ENCODE assay signal across 7 mouse cellular contexts in genomic region chr19:34922603-34922963, GRCm38 (mm10). TPM values are rescaled to one million over a fixed set of nuclear protein-coding genes. Genes with fewer than 3 reads are reported as not detected.
DNase-seq lines count a peak whose midpoint lies in the region; ATAC-seq and TF ChIP-seq lines count a peak whose summit lies in the region.

No protein-coding gene starts in this region.

- no peaks in the 10 kb centered on the region for H3K9me3 ChIP-seq in forebrain, embryonic 12.5 days
- H3K9me3 ChIP-seq in liver, embryonic 11.5 days (ENCODE audit: control insufficient read depth, low read length) = no peaks in the 10 kb centered on the region

- ATAC-seq in forebrain, embryonic 12.5 days (ENCODE audit: low FRiP score) = no peak
- no peak for ATAC-seq in liver, embryonic 11.5 days (replicated peaks; ENCODE audit: low FRiP score)

- peak overlapping the region; percentile 74 for H3K4me3 ChIP-seq in spleen, adult 2 months (ENCODE audit: extremely low read depth, insufficient read depth, insufficient read length)
- peak overlapping the region; percentile 79 for H3K4me3 ChIP-seq in forebrain, embryonic 12.5 days (replicated peaks)
- peak overlapping the region; percentile 79 for H3K4me3 ChIP-seq in liver, embryonic 11.5 days (ENCODE audit: low read depth, low read length)

- no peaks in the 10 kb centered on the region for H3K4me1 ChIP-seq in spleen, adult 2 months (ENCODE audit: control insufficient read depth, insufficient read depth, insufficient read length)
- peaks cover 5% of the 10 kb centered on the region for H3K4me1 ChIP-seq in forebrain, embryonic 12.5 days
- H3K4me1 ChIP-seq in liver, embryonic 11.5 days (replicated peaks; ENCODE audit: control insufficient read depth, insufficient read depth, low read length) = no peaks in the 10 kb centered on the region

- DNase-seq in spleen, adult 2 months (ENCODE audit: low read depth in 1 of 2, low spot score in 2 of 2) = no peak
- no peak for DNase-seq in spleen, adult 12 weeks (ENCODE audit: low spot score)
- DNase-seq in liver, embryonic 11.5 days (ENCODE audit: low spot score) = no peak
- no peak for DNase-seq in adrenal gland, postnatal 10 days
- DNase-seq in frontal cortex, postnatal 14 days (ENCODE audit: low spot score in 2 of 2) = no peak
- DNase-seq in layer of hippocampus, adult 8-10 months (ENCODE audit: low spot score in 2 of 2) = no peak

- WGBS in spleen, adult 2 months = 1% methylated on average over 9 of the region's 9 CpGs
- WGBS in forebrain, embryonic 12.5 days = under 1% methylated on average over 9 of the region's 9 CpGs
- WGBS in liver, embryonic 11.5 days = under 1% methylated on average over 9 of the region's 9 CpGs

- no peak for TF ChIP-seq POLR2A in spleen, adult 2 months (IDR thresholded peaks at IDR 0.05; ENCODE audit: low read depth, low read length)

- no peak overlapping the region; the same call in 1 of the 2 replicates for H3K27ac ChIP-seq in spleen, adult 2 months (ENCODE audit: insufficient read depth, low read length)
- H3K27ac ChIP-seq in forebrain, embryonic 12.5 days = peak overlapping the region; percentile 61; the same call in 1 of the 2 replicates
- H3K27ac ChIP-seq in liver, embryonic 11.5 days (ENCODE audit: low read depth, low read length) = peak overlapping the region; percentile 34; the same call in 1 of the 2 replicates

- peak overlapping the region; percentile 72 for H3K9ac ChIP-seq in forebrain, embryonic 12.5 days
- peak overlapping the region; percentile 79 for H3K9ac ChIP-seq in liver, embryonic 11.5 days (ENCODE audit: low read depth, low read length)

- H3K4me2 ChIP-seq in forebrain, embryonic 12.5 days = peak overlapping the region; percentile 59
- H3K4me2 ChIP-seq in liver, embryonic 11.5 days = peak overlapping the region; percentile 69

- no peak for TF ChIP-seq CTCF in spleen, adult 2 months (IDR thresholded peaks at IDR 0.05; ENCODE audit: extremely low read depth, insufficient read depth, insufficient read length, insufficient replicate concordance)

- H3K27me3 ChIP-seq in spleen, adult 2 months (ENCODE audit: control insufficient read depth, insufficient read depth, low read length) = no peaks in the 10 kb centered on the region
- no peaks in the 10 kb centered on the region for H3K27me3 ChIP-seq in forebrain, embryonic 12.5 days
- no peaks in the 10 kb centered on the region for H3K27me3 ChIP-seq in liver, embryonic 11.5 days (replicated peaks; ENCODE audit: control insufficient read depth, insufficient read depth, low read length)

- H3K36me3 ChIP-seq in spleen, adult 2 months (ENCODE audit: control insufficient read depth, insufficient read depth, low read length) = no peaks in the 10 kb centered on the region
- H3K36me3 ChIP-seq in forebrain, embryonic 12.5 days (replicated peaks) = peaks cover 14% of the 10 kb centered on the region
- H3K36me3 ChIP-seq in liver, embryonic 11.5 days (ENCODE audit: control insufficient read depth, insufficient read depth, low read length) = peaks cover 3% of the 10 kb centered on the region; the same call in 1 of the 2 replicates

RNA-seq across cellular contexts. Expression of gene Kif20b, which starts 0.4 kb away (rescaled TPM):
- 0.32 and 0.47 TPM in 2 replicates for polyA plus RNA-seq in spleen, adult 2 months (2012; rRNA removed)
- polyA plus RNA-seq in forebrain, embryonic 12.5 days (2016; fragmentation: Nextera tagmentation; extraction: Ambion mirVana) = 69.7 and 80.4 TPM in 2 replicates
- polyA plus RNA-seq in liver, embryonic 11.5 days (2014; fragmentation: Nextera tagmentation; extraction: Ambion mirVana) = 54.8 and 55.0 TPM in 2 replicates
- 10 to 100 TPM; 10.7 to 13.8 TPM for total RNA-seq in adrenal gland, postnatal 10 days (2021)
- 1 to 10 TPM in 3 of 4 experiments, under 1 TPM in 1; 0.68 to 1.7 (median 1.4) TPM for total RNA-seq in layer of hippocampus, adult 8-10 months (2022)

RNA-seq across cellular contexts. Expression of gene Pank1, which starts 43.3 kb away (rescaled TPM):
- 0.47 and 0.75 TPM in 2 replicates for polyA plus RNA-seq in spleen, adult 2 months (2012; rRNA removed)
- 9.2 and 9.9 TPM in 2 replicates for polyA plus RNA-seq in forebrain, embryonic 12.5 days (2016; fragmentation: Nextera tagmentation; extraction: Ambion mirVana)
- polyA plus RNA-seq in liver, embryonic 11.5 days (2014; fragmentation: Nextera tagmentation; extraction: Ambion mirVana) = 7.8 and 8.7 TPM in 2 replicates
- 100 to 1,000 TPM in 1 of 2 experiments, 10 to 100 TPM in 1; 95.0 to 135 TPM for total RNA-seq in adrenal gland, postnatal 10 days (2021)
- total RNA-seq in layer of hippocampus, adult 8-10 months (2022) = 10 to 100 TPM; 17.0 to 20.8 (median 19.8) TPM

Comparison
In these comparisons a context has a peak if more than half of its experiments do, and no peak if none do; other contexts are left out.
1. RNA of gene Kif20b, which starts 0.4 kb away (polyA plus RNA-seq): 69.7 to 80.4 TPM in forebrain, embryonic 12.5 days and 54.8 to 55.0 TPM in liver, embryonic 11.5 days; 0.32 to 0.47 TPM in spleen, adult 2 months; every median in the first group is over 10 times any median in the second.
2. Peak in every context shown above with its lines, with median percentiles within 50 percentile points of each other: H3K4me3 ChIP-seq.